Mouse (Mus musculus) forebrain, embryonic 16.5 days (tissue): ENCODE results near the gene Hs3st6. TPM values are rescaled to one million over a fixed set of nuclear protein-coding genes. Genes with fewer than 3 reads are reported as not detected.

ENCODE experiments used
- ATAC-seq: fragments of 200-750 bp; cut with Nextera tagmentation; 2 replicates; pipeline ENCODE4 v1.8.0; 2017; ENCODE audit warnings: mild to moderate bottlenecking, moderate library complexity
- H3K27ac ChIP-seq: fragments of 300-500 bp; sonication (generic); 2 replicates; pipeline ENCODE4 v1.5.1; 2014; ENCODE audit warnings: low read length, control low read depth
- H3K27me3 ChIP-seq: fragments of 300-500 bp; sonication (generic); replicated peaks from 2 replicates; pipeline ENCODE4 v1.6.1; 2014; ENCODE audit warnings: low read length; ENCODE audit not compliant: control insufficient read depth, insufficient read depth
- H3K36me3 ChIP-seq: fragments of 300-500 bp; sonication (generic); 2 replicates; pipeline ENCODE4 v1.6.1; 2014; ENCODE audit not compliant: control insufficient read depth, insufficient read depth
- H3K4me1 ChIP-seq: fragments of 300-500 bp; sonication (generic); replicated peaks from 2 replicates; pipeline ENCODE4 v1.6.1; 2014; ENCODE audit warnings: low read length; ENCODE audit not compliant: control insufficient read depth, insufficient read depth
- H3K4me2 ChIP-seq: fragments of 300-500 bp; sonication (generic); 2 replicates; pipeline ENCODE4 v1.6.1; 2014; ENCODE audit warnings: mild to moderate bottlenecking, low read length, control low read depth
- H3K4me3 ChIP-seq: fragments of 300-500 bp; sonication (generic); replicated peaks from 2 replicates; pipeline ENCODE4 v1.5.1; 2014; ENCODE audit warnings: mild to moderate bottlenecking, low read length, control low read depth
- H3K9ac ChIP-seq: fragments of 300-500 bp; sonication (generic); replicated peaks from 2 replicates; pipeline ENCODE4 v1.6.1; 2014; ENCODE audit warnings: low read depth, low read length, control low read depth
- H3K9me3 ChIP-seq: fragments of 300-500 bp; sonication (generic); 2 replicates; pipeline ENCODE4 v1.6.1; 2016; ENCODE audit warnings: low read length; ENCODE audit not compliant: control insufficient read depth
- WGBS: fragments of 180-500 bp; shearing (Covaris S2); extraction: QIAGEN DNeasy Blood & Tissue Kit; methylation state at CpG from one replicate; pipeline ENCODE4 v1.1.7; 2014; 5-methylcytosine and 5-hydroxymethylcytosine counted together
- polyA plus RNA-seq: library from polyadenylated mRNA; unstranded; fragments of >200 nt; fragmentation: Nextera tagmentation; extraction: Ambion mirVana; gene quantifications from 2 replicates; pipeline ENCODE4 v1.2.1, GENCODE M21; 2015

Gene Hs3st6
- polyA plus RNA-seq, 1 experiment from 2014 or later, result not detected

- H3K27me3 ChIP-seq, result peaks cover 20% of the 10 kb centered on the region
- no peak for ATAC-seq
- WGBS, result 53% methylated on average over 4 of the region's 4 CpGs
- no peak overlapping the region for H3K9ac ChIP-seq
- no peaks in the 10 kb centered on the region for H3K4me1 ChIP-seq
- no peak overlapping the region for H3K4me3 ChIP-seq
- no peaks in the 10 kb centered on the region for H3K36me3 ChIP-seq
- no peaks in the 10 kb centered on the region for H3K9me3 ChIP-seq
- no peak overlapping the region for H3K27ac ChIP-seq
- H3K4me2 ChIP-seq, result no peak overlapping the region
Measured at GRCm38 (mm10) chr17:24746986-24747385, 5.8 kb upstream of the Hs3st6 start.

- H3K27ac ChIP-seq, result no peak overlapping the region
- no peaks in the 10 kb centered on the region for H3K36me3 ChIP-seq
- no peak overlapping the region for H3K9ac ChIP-seq
- H3K27me3 ChIP-seq, result peaks cover 56% of the 10 kb centered on the region
- H3K4me1 ChIP-seq, result peaks cover 13% of the 10 kb centered on the region
- no peak overlapping the region for H3K4me2 ChIP-seq
- no peaks in the 10 kb centered on the region for H3K9me3 ChIP-seq
- WGBS, result 7% methylated on average over 4 of the region's 4 CpGs
- H3K4me3 ChIP-seq, result no peak overlapping the region
- ATAC-seq, result no peak
Measured at GRCm38 (mm10) chr17:24751528-24751927, 1.3 kb upstream of the Hs3st6 start.

GRCm38 (mm10) chr17:24757394-24757793 lies 4.6 kb downstream of the Hs3st6 start:
- WGBS, result 83% methylated on average over 1 of the region's 1 CpGs

GRCm38 (mm10) chr17:24761121-24761520 lies 8.3 kb downstream of the Hs3st6 start:
- Histone ChIP-seq H3K27me3 (0 out of 2 replicates have a peak, but pooled peaks cover 2% of the 10 kb centered on the region), H3K4me3 (no peak overlapping the region), H3K9ac (no peak overlapping the region), H3K9me3 (no peaks in the 10 kb centered on the region), H3K4me2 (no peak overlapping the region), H3K27ac (no peak overlapping the region), H3K36me3 (no peaks in the 10 kb centered on the region), H3K4me1 (no peaks in the 10 kb centered on the region; the same call in 1 of the 2 replicates)
- 47% methylated on average over 5 of the region's 5 CpGs for WGBS
- ATAC-seq, result no peak

More at GRCm38 (mm10) chr17:24757394-24757793, 4.6 kb downstream of the Hs3st6 start:
- no peaks in the 10 kb centered on the region for H3K9me3 ChIP-seq
- no peak overlapping the region for H3K9ac ChIP-seq
- H3K4me3 ChIP-seq, result no peak overlapping the region
- H3K27me3 ChIP-seq, result peaks cover 33% of the 10 kb centered on the region
- H3K36me3 ChIP-seq, result no peaks in the 10 kb centered on the region
- H3K27ac ChIP-seq, result no peak overlapping the region
- H3K4me2 ChIP-seq, result no peak overlapping the region
- H3K4me1 ChIP-seq, result peaks cover 10% of the 10 kb centered on the region
- ATAC-seq, result no peak

GRCm38 (mm10) chr17:24765016-24765905 lies 12.5 kb downstream of the Hs3st6 start:
- no peak overlapping the region for H3K4me3 ChIP-seq
- no peaks in the 10 kb centered on the region; the same call in 1 of the 2 replicates for H3K4me1 ChIP-seq
- H3K4me2 ChIP-seq, result no peak overlapping the region
- H3K9ac ChIP-seq, result no peak overlapping the region
- H3K9me3 ChIP-seq, result no peaks in the 10 kb centered on the region
- no peak overlapping the region for H3K27ac ChIP-seq
- H3K36me3 ChIP-seq, result no peaks in the 10 kb centered on the region
- H3K27me3 ChIP-seq, result no peaks in the 10 kb centered on the region; the same call in 1 of the 2 replicates
- 51% methylated on average over 21 of the region's 22 CpGs for WGBS
- ATAC-seq, result no peak

- WGBS, result 25% methylated on average over 12 of the region's 12 CpGs
Measured at GRCm38 (mm10) chr17:24766266-24766875, 13.6 kb downstream of the Hs3st6 start.

GRCm38 (mm10) chr17:24769146-24769545 lies 16.4 kb downstream of the Hs3st6 start:
- ATAC-seq, result no peak
- no peaks in the 10 kb centered on the region for H3K9me3 ChIP-seq
- no peak overlapping the region for H3K4me2 ChIP-seq
- WGBS, result 42% methylated on average over 3 of the region's 3 CpGs
- no peak overlapping the region for H3K9ac ChIP-seq
- H3K36me3 ChIP-seq, result no peaks in the 10 kb centered on the region
- no peaks in the 10 kb centered on the region; the same call in 1 of the 2 replicates for H3K27me3 ChIP-seq
- no peaks in the 10 kb centered on the region; the same call in 1 of the 2 replicates for H3K4me1 ChIP-seq
- no peak overlapping the region for H3K4me3 ChIP-seq
- H3K27ac ChIP-seq, result no peak overlapping the region

More at GRCm38 (mm10) chr17:24766266-24766875, 13.6 kb downstream of the Hs3st6 start:
- Histone ChIP-seq H3K36me3 (no peaks in the 10 kb centered on the region), H3K4me1 (no peaks in the 10 kb centered on the region; the same call in 1 of the 2 replicates), H3K4me2 (no peak overlapping the region), H3K27me3 (no peaks in the 10 kb centered on the region; the same call in 1 of the 2 replicates), H3K27ac (no peak overlapping the region), H3K9ac (no peak overlapping the region), H3K9me3 (no peaks in the 10 kb centered on the region), H3K4me3 (no peak overlapping the region)
- ATAC-seq, result no peak

- Histone ChIP-seq H3K4me1 (no peaks in the 10 kb centered on the region), H3K27me3 (no peaks in the 10 kb centered on the region; the same call in 1 of the 2 replicates), H3K9me3 (no peaks in the 10 kb centered on the region), H3K4me3 (no peak overlapping the region), H3K9ac (no peak overlapping the region), H3K4me2 (no peak overlapping the region), H3K36me3 (no peaks in the 10 kb centered on the region), H3K27ac (no peak overlapping the region)
- WGBS, result 93% methylated on average over 5 of the region's 5 CpGs
- no peak for ATAC-seq
Measured at GRCm38 (mm10) chr17:24773241-24773640, 20.5 kb downstream of the Hs3st6 start.

- H3K27me3 ChIP-seq, result no peaks in the 10 kb centered on the region
- no peak overlapping the region for H3K4me3 ChIP-seq
- H3K4me2 ChIP-seq, result no peak overlapping the region
- no peaks in the 10 kb centered on the region for H3K4me1 ChIP-seq
- no peaks in the 10 kb centered on the region for H3K9me3 ChIP-seq
- WGBS, result 84% methylated on average over 8 of the region's 8 CpGs
- ATAC-seq, result no peak
- H3K36me3 ChIP-seq, result no peaks in the 10 kb centered on the region
- H3K9ac ChIP-seq, result no peak overlapping the region
- no peak overlapping the region for H3K27ac ChIP-seq
Measured at GRCm38 (mm10) chr17:24775173-24775572, 22.4 kb downstream of the Hs3st6 start.
